Mouse (Mus musculus) heart, adult 10 weeks (tissue): Measurements from ENCODE around the gene Sh2b1. TPM values are rescaled to one million over a fixed set of nuclear protein-coding genes. Genes with fewer than 3 reads are reported as not detected.

ENCODE experiments used
- polyA plus RNA-seq: library from polyadenylated mRNA; stranded (reverse); fragments of 350-450 nt; fragmentation: Illumina TruSeq; extraction: RNeasy Lipid Tissue Mini Kit (QIAGEN cat#74804); gene quantifications from one replicate; pipeline ENCODE4 v1.2.3, GENCODE M21; 2014; ENCODE audit warnings: low read depth, low replicate concordance

Sh2b1 gene
- polyA plus RNA-seq = 53.5 TPM

GRCm38 (mm10) chr7:126474993-126475581 is at the start of gene Sh2b1:
Gene Sh2b1, minus strand, starts transcription at chr7:126475424.

GRCm38 (mm10) chr7:126503273-126503878 is 28.2 kb upstream of the Sh2b1 start, which contains the start of gene Atxn2l:
Gene Atxn2l, minus strand, starts transcription at chr7:126503437.

GRCm38 (mm10) chr7:126487052-126487483 is 11.8 kb upstream of the Sh2b1 start, which contains the start of gene Tufm:
Gene Tufm, plus strand, starts transcription at chr7:126487361.

GRCm38 (mm10) chr7:126463004-126463403 is 12.2 kb downstream of the Sh2b1 start, which contains the start of gene Atp2a1:
Gene Atp2a1, minus strand, starts transcription at chr7:126463108.

GRCm38 (mm10) chr7:126428631-126429502 is 46.4 kb downstream of the Sh2b1 start, which contains the start of gene Rabep2:
Gene Rabep2, plus strand, starts transcription at chr7:126428759.

Other genes starting within 250 kb of the Sh2b1 start
- 47.9 TPM for gene Sbk1, start 202.8 kb downstream of the Sh2b1 start, polyA plus RNA-seq
- 0.47 TPM for gene Lat, start 105.9 kb downstream of the Sh2b1 start, polyA plus RNA-seq
- 28.9 TPM for gene Spns1, start 98.0 kb downstream of the Sh2b1 start, polyA plus RNA-seq
- gene Nfatc2ip, start 78.7 kb downstream of the Sh2b1 start, polyA plus RNA-seq = 4.7 TPM
- 0.92 TPM for gene Cd19, start 60.5 kb downstream of the Sh2b1 start, polyA plus RNA-seq
- gene Rabep2, start 46.7 kb downstream of the Sh2b1 start, polyA plus RNA-seq = 9.6 TPM
- gene Atp2a1, start 12.3 kb downstream of the Sh2b1 start, polyA plus RNA-seq = 3.3 TPM
- 283 TPM for gene Tufm, start 11.9 kb upstream of the Sh2b1 start, polyA plus RNA-seq
- 50.3 TPM for gene Atxn2l, start 28.0 kb upstream of the Sh2b1 start, polyA plus RNA-seq
- gene Eif3c, start 91.0 kb upstream of the Sh2b1 start, polyA plus RNA-seq = 108 TPM
- gene Apobr, start 109.5 kb upstream of the Sh2b1 start, polyA plus RNA-seq = 0.60 TPM
- gene Cln3, start 110.4 kb upstream of the Sh2b1 start, polyA plus RNA-seq = 10.3 TPM
- gene Il27, start 119.5 kb upstream of the Sh2b1 start, polyA plus RNA-seq = not detected
- gene Nupr1, start 155.4 kb upstream of the Sh2b1 start, polyA plus RNA-seq = 21.1 TPM
- 17.1 TPM for gene Sgf29, start 173.9 kb upstream of the Sh2b1 start, polyA plus RNA-seq
- gene Sult1a1, start 201.0 kb upstream of the Sh2b1 start, polyA plus RNA-seq = 66.1 TPM
- gene Bola2, start 220.0 kb upstream of the Sh2b1 start, polyA plus RNA-seq = 24.6 TPM
- 4.7 TPM for gene Slx1b, start 220.4 kb upstream of the Sh2b1 start, polyA plus RNA-seq
- 8.3 TPM for gene Coro1a, start 232.4 kb upstream of the Sh2b1 start, polyA plus RNA-seq